ENCODE assay signal across 8 mouse cellular contexts in genomic region chr12:86726120-86726640, GRCm38 (mm10). TPM values are rescaled to one million over a fixed set of nuclear protein-coding genes. Genes with fewer than 3 reads are reported as not detected.
DNase-seq lines count a peak whose midpoint lies in the region; ATAC-seq lines count a peak whose summit lies in the region.

TSS of gene Angel1 (minus strand) at chr12:86726460.

- no peaks in the 10 kb centered on the region for H3K9me3 ChIP-seq in hindbrain, embryonic 16.5 days (ENCODE audit: control insufficient read depth, low read length)

- peak; percentile 99 for ATAC-seq in hindbrain, embryonic 16.5 days

- under 1% methylated on average over 44 of the region's 44 CpGs for WGBS in hindbrain, embryonic 16.5 days
- WGBS in macrophage (ENCODE audit: missing documents) = 3% methylated on average over 41 of the region's 44 CpGs

- peaks cover 6% of the 10 kb centered on the region for H3K4me1 ChIP-seq in hindbrain, embryonic 16.5 days (ENCODE audit: control insufficient read depth, insufficient read depth, low read depth, low read length)

- H3K27ac ChIP-seq in hindbrain, embryonic 16.5 days (ENCODE audit: low read depth, low read length) = peak within 1 kb of the TSS; percentile 77; the same call in 1 of the 2 replicates
- no peak within 1 kb of the TSS for H3K27ac ChIP-seq in macrophage

- H3K36me3 ChIP-seq in hindbrain, embryonic 16.5 days (ENCODE audit: control insufficient read depth, insufficient read depth, low read length) = no peaks in the 10 kb centered on the region
- no peaks in the 10 kb centered on the region for H3K36me3 ChIP-seq in macrophage (ENCODE audit: inconsistent target)

- H3K79me2 ChIP-seq in macrophage (ENCODE audit: inconsistent target) = no peaks in the 10 kb centered on the region

- no peaks in the 10 kb centered on the region for H3K27me3 ChIP-seq in hindbrain, embryonic 16.5 days (replicated peaks; ENCODE audit: control insufficient read depth, insufficient read depth, low read length)

- peak; percentile 96 for DNase-seq in WW6 (ENCODE audit: low read depth, low spot score)
- peak; percentile 90 to 95 for DNase-seq in cerebellum, postnatal 4 days (ENCODE audit: low spot score in 2 of 2)
- DNase-seq in gastrocnemius, adult 18-20 months (ENCODE audit: low spot score) = peak; percentile 97
- peak; percentile 93 for DNase-seq in left cerebral cortex, adult 18-20 months (ENCODE audit: low spot score in 2 of 2)
- DNase-seq in right cerebral cortex, adult 18-20 months = peak; percentile 96
- DNase-seq in urinary bladder, postnatal 10 days (ENCODE audit: low spot score) = peak; percentile 83

- peak within 1 kb of the TSS; percentile 80 for H3K9ac ChIP-seq in hindbrain, embryonic 16.5 days (ENCODE audit: low read depth, low read length)

- peak within 1 kb of the TSS; percentile 82 for H3K4me3 ChIP-seq in hindbrain, embryonic 16.5 days (ENCODE audit: low read length)
- peak within 1 kb of the TSS; percentile 31 for H3K4me3 ChIP-seq in macrophage (ENCODE audit: inconsistent target)

- H3K4me2 ChIP-seq in hindbrain, embryonic 16.5 days (ENCODE audit: low read length) = peak within 1 kb of the TSS; percentile 88

RNA-seq across cellular contexts. Expression of gene Angel1, which starts in this region (rescaled TPM):
- total RNA-seq in gastrocnemius, adult 18-20 months (2021) = 1 to 10 TPM; 4.2 TPM
- polyA plus RNA-seq in hindbrain, embryonic 16.5 days (2015; fragmentation: Nextera tagmentation; extraction: Ambion mirVana) = 10.0 and 13.0 TPM in 2 replicates
- 1 to 10 TPM; 8.2 TPM for total RNA-seq in left cerebral cortex, adult 18-20 months (2021)
- 1 to 10 TPM in 23 of 26 experiments, under 1 TPM in 2, not detected in 1; 0.98 to 7.4 (median 3.3) TPM for total RNA-seq in macrophage (2018; cell fraction: chromatin; rRNA removed)
- 1 to 10 TPM; 1.5 to 4.2 (median 2.3) TPM for total RNA-seq in macrophage (2018; cell fraction: cytosol; rRNA removed)
- total RNA-seq in macrophage (2018; cell fraction: nucleus; rRNA removed) = 1 to 10 TPM; 1.6 to 8.4 (median 3.4) TPM
- polyA plus RNA-seq in macrophage (2018) = 1.6 to 3.8 TPM (median 2.3 TPM) in 3 replicates
